Mouse (Mus musculus) monocyte, adult 2 months (primary cell): ENCODE results near the gene AI837181.

ENCODE experiments used
- DNase-seq, 2 experiments: peaks; one replicate each; pipeline ENCODE4 v3.0.0; 2022; ENCODE audit warnings: low spot score in 2 of 2, low read depth in 1 of 2

The AI837181 gene

DNA sequence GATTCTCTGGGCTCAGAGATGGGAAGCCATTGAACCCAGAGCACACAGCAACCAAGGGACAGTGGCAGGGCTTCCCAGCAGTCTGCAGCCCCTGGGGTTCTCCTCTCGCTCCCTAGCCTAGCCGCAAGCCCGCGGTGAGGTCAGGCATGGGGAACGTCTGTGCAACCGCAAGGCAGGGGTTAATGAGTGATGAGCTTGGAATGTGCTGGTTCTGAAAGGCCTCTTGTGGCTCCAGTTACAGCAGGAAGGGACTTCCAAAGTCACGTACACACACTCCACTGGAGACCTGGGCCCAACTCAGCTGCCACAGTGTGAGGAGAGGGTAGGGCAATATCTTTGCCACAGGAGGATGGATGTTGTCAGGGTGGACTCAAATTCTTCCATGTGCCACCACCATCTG, 20.0 kb downstream of the AI837181 start:
- no peak for DNase-seq

DNA sequence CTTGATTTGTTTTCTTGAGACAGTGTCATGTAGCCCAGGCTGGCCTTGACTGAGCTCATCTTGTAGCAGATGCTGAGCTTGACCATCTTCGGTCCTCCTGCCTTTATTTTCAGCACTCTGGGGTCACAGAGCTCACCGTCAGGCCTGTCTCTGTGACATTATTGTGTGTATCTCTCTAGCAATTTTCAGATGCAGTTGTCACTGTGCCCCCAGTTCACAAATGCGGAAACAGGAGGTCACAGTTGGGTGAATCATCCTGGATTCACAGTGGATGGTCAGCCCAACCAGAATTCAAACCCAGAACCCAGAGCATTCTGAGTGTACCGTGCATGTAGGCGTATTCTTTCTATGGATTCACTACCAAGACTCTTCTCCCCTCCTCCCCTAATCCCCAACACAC, 20.8 kb downstream of the AI837181 start:
- no peak for DNase-seq

DNA sequence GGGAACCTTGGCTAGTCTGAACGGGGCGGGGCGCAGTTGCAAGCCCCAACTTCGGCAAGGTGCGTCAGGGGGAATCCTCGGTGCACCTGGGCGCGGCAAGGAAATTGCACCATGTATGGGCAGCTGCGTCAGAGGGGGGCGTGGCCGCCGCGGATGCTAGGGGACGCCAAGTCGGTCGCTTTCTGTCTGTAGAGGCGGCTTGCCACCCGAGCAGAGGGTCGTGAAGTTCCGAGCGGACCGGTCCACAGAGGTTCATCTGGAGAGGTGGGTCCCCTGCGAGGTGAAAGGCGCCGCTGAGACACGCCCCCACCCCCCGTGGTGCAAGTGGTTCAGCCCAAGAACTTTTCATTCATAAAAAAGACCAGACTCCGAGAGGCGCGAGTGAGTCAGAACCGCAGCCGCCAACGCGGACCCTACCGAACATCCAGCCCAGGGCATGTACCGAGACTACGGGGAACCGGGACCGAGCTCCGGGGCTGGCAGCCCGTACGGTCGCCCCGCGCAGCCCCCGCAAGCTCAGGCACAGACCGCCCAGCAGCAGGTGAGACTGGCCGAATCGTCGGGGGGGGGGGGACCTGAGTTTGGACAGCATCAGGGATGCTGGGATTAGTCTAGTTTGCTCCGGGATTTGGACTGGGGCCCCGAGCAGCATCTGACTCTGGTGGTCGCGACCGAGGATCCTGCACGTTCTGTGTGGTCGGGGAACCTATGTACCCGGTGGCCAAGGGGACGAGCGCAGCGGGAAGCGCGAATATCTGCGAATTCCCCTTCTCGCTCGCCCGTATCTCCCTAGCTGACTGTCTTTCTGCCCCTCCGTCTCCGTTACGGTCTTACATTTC, 22.8 kb downstream of the AI837181 start, which contains the start of gene Fosl1:
TSS of gene Fosl1 (plus strand) at position 33 of the 839 bp plus-strand sequence.
- peak in 1 of 2 experiments; percentile 57 for DNase-seq

DNA sequence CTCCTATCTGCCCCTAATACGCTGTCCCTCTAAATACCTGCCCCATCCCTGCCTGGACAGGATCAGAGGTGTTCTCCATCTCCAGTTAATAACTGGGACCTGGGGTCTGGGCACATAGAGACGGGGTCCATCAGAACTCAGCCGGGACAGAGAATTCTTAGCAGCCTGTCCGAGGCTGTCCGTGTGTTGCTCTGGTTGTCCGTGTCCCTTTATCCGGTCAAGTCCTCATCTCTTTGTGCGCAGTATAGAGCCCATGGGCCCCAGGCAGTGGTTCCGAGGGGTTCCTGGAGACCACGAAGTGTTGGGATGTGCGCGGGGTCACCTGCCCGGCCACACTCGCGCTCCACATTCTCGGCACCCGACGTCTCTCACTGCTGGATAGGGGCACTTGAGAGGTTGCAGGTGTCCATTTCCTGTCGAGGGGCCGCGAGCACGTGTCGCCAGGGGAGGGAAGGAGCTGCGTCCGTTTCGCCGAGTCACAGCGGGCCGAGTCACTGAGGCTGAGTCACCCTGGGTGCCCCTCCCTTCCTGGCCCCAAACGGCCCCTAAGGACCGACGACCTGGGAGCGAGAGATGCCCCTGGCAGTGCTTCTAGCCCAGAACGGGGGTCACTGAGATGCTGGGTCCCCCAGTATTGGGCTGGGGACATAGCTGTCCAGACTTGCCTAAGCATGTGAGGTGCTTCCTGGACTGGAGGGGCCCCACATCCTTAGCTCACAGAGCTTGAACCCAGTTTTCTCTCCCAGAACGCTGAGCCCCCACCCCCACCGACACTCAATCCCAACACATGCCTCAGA, 23.6 kb downstream of the AI837181 start:
- DNase-seq: no peak

- no peak for DNase-seq
These were observed 24.7 kb downstream of the AI837181 start for GRCm38 (mm10) chr19:5449673-5450072.

GRCm38 (mm10) chr19:5451766-5452165, 26.8 kb downstream of the AI837181 start:
- DNase-seq: no peak

DNA sequence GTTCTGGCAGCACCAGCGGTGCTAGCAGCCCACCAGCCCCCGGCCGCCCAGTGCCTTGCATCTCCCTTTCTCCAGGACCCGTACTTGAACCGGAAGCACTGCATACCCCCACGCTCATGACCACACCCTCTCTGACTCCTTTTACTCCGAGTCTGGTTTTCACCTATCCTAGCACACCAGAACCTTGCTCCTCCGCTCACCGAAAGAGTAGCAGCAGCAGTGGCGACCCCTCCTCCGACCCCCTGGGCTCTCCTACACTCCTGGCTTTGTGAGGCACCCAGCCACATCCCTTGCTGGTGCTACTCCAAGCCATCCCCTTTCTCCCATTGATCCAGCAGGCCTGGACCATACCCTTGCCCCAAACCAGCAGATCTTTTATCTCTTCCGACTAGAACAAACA, 30.1 kb downstream of the AI837181 start:
- no peak for DNase-seq

DNA sequence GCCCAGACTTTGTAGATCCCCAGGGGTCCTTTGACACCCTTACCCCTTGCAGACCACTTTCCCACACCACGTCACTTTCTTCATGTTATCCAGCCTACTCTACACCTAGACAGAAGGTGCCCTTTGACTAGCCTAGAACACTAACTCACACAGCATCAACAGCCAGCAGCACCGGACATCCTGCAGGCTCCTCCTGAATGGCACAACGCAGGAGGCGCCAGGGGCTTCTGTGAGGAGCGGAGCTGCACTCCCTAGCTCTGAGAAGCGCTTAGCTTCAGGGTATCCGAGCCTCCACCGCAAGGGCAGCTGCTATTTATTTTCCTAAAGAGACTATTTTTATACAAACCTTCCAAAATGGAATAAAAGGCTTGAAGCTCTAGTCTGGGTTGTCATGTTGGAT, 30.6 kb downstream of the AI837181 start:
- DNase-seq: no peak

DNA sequence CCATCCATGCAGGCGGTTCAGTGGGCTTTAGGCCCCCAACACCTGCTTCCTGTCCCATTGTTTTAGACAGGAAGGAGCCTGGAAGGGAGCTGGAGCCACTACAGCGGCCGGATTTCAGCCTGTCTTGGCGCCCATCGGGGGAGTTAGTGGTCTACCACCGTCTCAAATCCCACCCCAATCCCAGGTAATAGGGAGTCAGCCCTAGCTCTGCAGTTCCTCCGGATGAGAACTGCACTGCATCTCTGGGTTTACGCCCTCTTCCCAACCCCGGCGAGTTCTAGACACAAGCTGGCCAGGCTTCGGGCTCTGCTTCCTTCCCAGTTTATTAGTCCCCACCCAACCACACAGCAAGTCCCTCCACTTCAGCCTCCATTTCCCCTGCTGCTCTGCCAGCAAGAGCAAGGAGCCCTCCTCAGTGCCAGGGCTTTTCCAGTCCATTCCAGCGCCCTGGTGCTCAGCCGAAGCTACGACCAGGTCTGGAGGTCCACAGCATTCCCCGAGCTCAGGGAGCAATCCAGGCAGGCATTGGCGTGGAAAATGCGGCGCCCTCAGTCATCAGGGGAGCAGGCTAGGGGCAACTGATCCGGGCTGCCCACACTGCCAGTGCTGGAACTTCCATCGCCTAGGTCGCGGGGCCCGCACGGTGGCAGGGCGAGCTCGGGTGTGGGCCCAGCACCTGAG, 31.4 kb downstream of the AI837181 start:
- no peak for DNase-seq

GRCm38 (mm10) chr19:5456922-5457745, 32.2 kb downstream of the AI837181 start:
- peak; percentile 55 to 75 for DNase-seq

- DNase-seq: no peak
These were observed 33.0 kb downstream of the AI837181 start, which contains the start of gene Ccdc85b for GRCm38 (mm10) chr19:5457746-5458442. Gene Ccdc85b, minus strand, starts transcription at chr19:5457894.

GRCm38 (mm10) chr19:5459019-5459418, 34.1 kb downstream of the AI837181 start:
- DNase-seq: no peak

- DNase-seq: no peak
These were observed 35.0 kb downstream of the AI837181 start for GRCm38 (mm10) chr19:5459896-5460295.

- peak; percentile 73 to 84 for DNase-seq
These were observed 35.5 kb downstream of the AI837181 start, which contains the start of gene Fibp for GRCm38 (mm10) chr19:5460465-5460911. Gene Fibp, plus strand, starts transcription at chr19:5460615.

DNA sequence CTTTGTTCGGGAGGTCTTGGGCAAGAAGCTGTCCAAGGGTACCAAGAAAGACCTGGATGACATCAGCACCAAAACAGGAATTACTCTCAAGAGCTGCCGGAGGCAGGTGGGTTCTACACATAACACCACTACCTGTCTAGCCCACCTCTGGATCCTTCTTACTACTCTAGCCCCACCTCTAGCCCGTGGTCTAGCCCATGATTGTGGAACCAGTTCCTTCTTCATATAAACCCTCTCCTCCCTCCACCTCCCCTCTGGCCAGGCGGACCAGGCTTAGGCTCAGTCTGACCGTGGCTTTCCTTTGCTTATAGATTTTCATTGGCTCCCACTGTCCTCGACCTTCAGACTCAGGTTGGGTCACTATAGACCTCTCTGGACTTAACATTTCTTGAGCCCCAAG, 36.5 kb downstream of the AI837181 start:
- DNase-seq: no peak

DNA sequence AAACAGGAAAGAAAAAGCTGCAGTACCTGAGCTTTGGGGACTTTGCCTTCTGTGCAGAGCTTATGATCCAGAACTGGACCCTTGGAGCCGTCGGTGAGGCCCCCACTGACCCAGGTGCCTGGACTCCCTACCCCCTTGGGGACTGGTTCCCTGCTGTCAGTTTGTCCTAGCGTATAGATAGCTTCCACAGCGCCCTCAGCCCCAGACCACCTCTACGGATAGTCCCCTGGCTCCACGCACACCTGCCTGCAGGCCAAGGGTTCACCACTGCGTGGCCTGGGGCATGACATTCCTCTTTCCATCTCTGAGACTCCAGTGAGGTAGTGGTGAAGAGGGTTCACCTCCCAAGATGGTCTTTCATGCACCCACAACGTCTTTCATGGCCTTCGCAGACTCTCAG, 38.3 kb downstream of the AI837181 start:
- DNase-seq: no peak

DNA sequence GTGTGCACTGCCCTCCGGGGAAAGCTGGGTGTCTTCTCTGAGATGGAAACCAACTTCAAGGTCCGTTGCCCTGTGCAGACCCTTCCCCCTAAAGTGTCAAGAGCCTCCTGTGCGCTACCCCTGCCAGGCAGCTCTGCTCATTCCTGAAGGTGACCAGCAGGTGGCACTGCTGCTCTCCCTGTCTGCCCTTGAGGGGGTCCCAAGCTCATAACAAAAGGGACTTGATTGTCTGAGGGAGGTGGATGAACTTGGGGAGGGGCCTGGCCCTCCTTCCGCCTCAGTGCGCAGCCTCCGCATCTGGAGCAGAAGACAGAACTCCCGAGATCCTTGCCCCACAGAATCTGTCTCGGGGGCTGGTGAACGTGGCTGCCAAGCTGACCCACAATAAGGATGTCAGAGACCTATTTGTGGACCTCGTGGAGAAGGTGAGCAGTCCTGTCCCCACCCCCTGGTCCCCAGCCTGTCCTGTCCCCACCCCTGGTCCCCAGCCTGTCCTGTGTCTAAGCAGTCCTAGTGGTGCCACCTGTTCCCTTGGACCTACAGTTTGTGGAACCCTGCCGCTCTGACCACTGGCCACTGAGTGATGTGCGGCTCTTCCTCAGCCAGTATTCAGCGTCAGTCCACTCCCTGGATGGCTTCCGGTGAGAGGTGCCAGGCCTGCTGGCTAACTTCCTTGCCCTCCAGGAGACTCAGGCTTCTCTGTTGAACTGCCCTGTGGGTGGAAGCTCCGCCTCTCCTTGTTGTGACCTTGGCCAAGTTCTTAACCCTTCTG, 39.0 kb downstream of the AI837181 start:
- DNase-seq: no peak

DNA sequence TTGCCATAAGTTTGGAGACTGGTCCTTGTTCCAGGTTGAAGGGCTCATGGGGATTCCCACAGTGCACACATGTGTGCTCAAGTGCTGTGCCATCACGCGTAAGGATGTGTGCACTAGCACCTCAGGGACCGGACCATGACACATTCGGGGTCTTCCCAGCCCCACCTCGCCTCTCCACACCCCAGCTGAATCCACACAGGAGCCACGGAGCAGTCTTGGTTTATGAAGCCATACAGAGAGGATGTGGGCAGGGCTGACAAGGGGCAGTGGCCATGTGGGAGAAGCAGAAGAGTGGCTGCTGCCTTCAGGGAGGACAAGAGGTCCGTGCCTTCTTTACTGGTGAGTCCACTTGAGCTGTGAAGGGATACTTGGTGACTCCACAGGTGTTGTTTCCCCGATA, 40.1 kb downstream of the AI837181 start:
- no peak for DNase-seq

- no peak for DNase-seq
These were observed 42.1 kb downstream of the AI837181 start for GRCm38 (mm10) chr19:5466916-5467500.
